Mouse (Mus musculus) small intestine, adult 2 months (tissue): Measurements from ENCODE around the gene Hist2h2aa1. TPM values are rescaled to one million over a fixed set of nuclear protein-coding genes. Genes with fewer than 3 reads are reported as not detected.
"Not testable (repeated sequence)": the region's sequence is repeated elsewhere in the genome, so short reads cannot be mapped to it uniquely, and the experiment has no call there.

ENCODE experiments used
- H3K27ac ChIP-seq: fragments of 200-500 bp; 2 replicates; pipeline ENCODE4 v1.5.1; 2012; ENCODE audit warnings: low read depth, low read length, control low read depth, inconsistent platforms; ENCODE audit not compliant: insufficient read depth
- H3K27me3 ChIP-seq: fragments of 200-500 bp; 2 replicates; pipeline ENCODE4 v1.6.1; 2012; ENCODE audit warnings: mild to moderate bottlenecking, moderate library complexity, low read length, inconsistent platforms; ENCODE audit not compliant: control insufficient read depth, insufficient read depth
- H3K36me3 ChIP-seq: fragments of 200-500 bp; 2 replicates; pipeline ENCODE4 v1.6.1; 2012; ENCODE audit warnings: mild to moderate bottlenecking, low read length, control low read depth, inconsistent platforms; ENCODE audit not compliant: control insufficient read depth, insufficient read depth
- H3K4me1 ChIP-seq: fragments of 200-500 bp; 2 replicates; pipeline ENCODE4 v1.6.1; 2012; ENCODE audit warnings: low read length, inconsistent platforms, mixed read lengths; ENCODE audit not compliant: control insufficient read depth, insufficient read depth, insufficient read length
- H3K4me3 ChIP-seq: fragments of 200-500 bp; 2 replicates; pipeline ENCODE4 v1.5.1; 2012; ENCODE audit warnings: low read depth, mild to moderate bottlenecking, control low read depth, inconsistent platforms, low read length, moderate library complexity
- CTCF ChIP-seq: fragments of 200-500 bp; IDR thresholded peaks from 2 replicates; pipeline ENCODE4 v1.5.1; 2012; ENCODE audit warnings: low read depth, mild to moderate bottlenecking, control low read depth, inconsistent platforms, low read length, moderate library complexity, mixed read lengths; ENCODE audit not compliant: insufficient replicate concordance, insufficient read length; ENCODE audit errors: extremely low read depth
- POLR2A ChIP-seq: fragments of 200-500 bp; IDR thresholded peaks from 2 replicates; pipeline ENCODE4 v1.6.1; 2012; ENCODE audit warnings: low read depth, mild to moderate bottlenecking, control low read depth, inconsistent platforms, low read length, moderate library complexity
- WGBS: fragments of 180-500 bp; shearing (Covaris S2); methylation state at CpG from one replicate; pipeline ENCODE4 v1.1.7; 2018; 5-methylcytosine and 5-hydroxymethylcytosine counted together
- polyA plus RNA-seq: library from polyadenylated mRNA; depleted of rRNA; stranded (reverse); fragments of >200 nt; gene quantifications from 2 replicates; pipeline ENCODE4 v1.2.3, GENCODE M21; 2012

Gene Hist2h2aa1
- polyA plus RNA-seq, 1 experiment, result 622 TPM

DNA sequence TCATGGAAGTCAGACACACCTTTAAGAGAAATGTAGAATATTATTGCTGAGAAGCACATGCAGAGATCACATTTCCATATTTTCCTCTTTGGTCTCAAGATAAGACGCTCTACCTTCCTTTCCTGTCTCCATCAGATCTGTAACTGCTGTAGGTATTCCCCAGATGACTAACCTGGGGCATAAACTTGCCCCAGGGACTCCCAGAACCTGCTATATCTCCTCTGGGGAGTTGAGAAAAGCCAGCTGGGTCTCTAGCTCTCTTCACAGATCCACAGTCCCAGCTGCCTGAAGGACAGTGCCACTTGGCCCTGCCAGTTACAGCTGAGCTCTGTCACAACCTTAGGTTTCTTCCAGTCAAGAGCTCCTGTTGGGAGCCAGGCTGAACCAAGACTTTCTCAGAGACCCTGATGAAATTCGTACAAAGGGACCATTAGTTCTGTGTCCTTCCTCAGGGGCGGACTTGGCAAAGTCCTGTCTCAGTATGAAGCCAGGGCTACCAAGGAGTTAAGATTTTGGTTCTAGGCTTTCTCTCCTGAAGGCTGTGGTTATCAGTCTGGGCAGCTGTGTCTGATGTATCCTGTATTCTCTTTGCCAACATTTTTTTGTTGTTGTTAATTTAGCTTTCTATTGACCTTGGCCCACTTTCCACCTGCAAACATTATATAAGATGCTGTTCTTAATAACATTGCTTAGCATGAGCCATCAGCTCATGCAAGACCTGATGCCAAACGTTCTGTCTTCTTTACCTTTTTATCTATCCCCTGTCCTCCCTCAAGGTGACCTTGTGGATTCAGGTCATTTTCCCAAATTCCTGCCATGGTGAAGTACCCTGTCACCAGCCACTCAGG, 14.2 kb upstream of the Hist2h2aa1 start:
- WGBS, result 76% methylated on average over 4 of the region's 4 CpGs
- H3K27me3 ChIP-seq, result no peaks in the 10 kb centered on the region
- no peak for TF ChIP-seq POLR2A
- no peak for TF ChIP-seq CTCF
- no peak overlapping the region for H3K27ac ChIP-seq
- no peaks in the 10 kb centered on the region for H3K36me3 ChIP-seq
- no peaks in the 10 kb centered on the region; the same call in 1 of the 2 replicates for H3K4me1 ChIP-seq
- no peak overlapping the region for H3K4me3 ChIP-seq

DNA sequence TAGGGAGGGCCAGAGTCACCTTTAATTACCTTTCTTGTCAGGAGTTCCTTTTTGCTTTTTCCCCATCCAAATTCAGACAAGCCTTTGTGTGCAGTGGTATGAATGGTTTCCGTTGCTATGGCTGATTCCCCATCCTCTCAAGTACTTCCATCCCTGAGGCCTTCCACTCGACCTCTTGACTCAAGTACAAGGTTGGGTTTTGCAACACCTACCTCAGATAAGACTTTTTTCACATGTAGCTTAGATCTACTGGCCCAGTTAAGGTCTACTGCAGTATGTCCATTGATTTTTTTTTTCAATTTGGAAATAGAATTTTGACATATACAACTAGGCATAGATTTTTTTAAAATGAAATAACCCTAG, 13.6 kb upstream of the Hist2h2aa1 start:
- 57% methylated on average over 2 of the region's 2 CpGs for WGBS
- no peak overlapping the region for H3K27ac ChIP-seq
- no peaks in the 10 kb centered on the region; the same call in 1 of the 2 replicates for H3K4me1 ChIP-seq
- no peak overlapping the region for H3K4me3 ChIP-seq
- TF ChIP-seq POLR2A (no peak), CTCF (no peak)
- no peaks in the 10 kb centered on the region for H3K27me3 ChIP-seq
- no peaks in the 10 kb centered on the region for H3K36me3 ChIP-seq

DNA sequence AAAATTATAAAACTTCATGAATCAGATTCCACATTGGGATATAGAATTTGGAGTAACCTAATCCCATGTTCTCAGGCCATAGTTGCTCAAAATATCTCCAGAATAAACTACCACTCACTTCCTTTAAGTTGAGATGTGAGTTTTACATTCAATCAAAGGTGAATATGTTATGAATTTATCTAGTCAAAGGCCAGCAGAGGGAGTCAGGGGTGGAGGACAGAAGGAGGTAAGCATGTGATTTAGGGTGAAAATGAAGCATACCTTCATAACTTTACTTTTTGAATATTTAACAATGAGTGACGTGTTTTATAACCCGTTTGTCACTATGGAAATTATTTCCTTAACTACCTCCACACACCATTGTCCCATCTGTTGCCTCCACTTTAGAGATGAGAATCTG, 10.4 kb upstream of the Hist2h2aa1 start:
- no peak for TF ChIP-seq CTCF
- no peak for TF ChIP-seq POLR2A
- WGBS, result 84% methylated on average over 2 of the region's 2 CpGs
- Histone ChIP-seq H3K27me3 (no peaks in the 10 kb centered on the region), H3K27ac (no peak overlapping the region), H3K4me3 (no peak overlapping the region), H3K36me3 (no peaks in the 10 kb centered on the region), H3K4me1 (no peaks in the 10 kb centered on the region; the same call in 1 of the 2 replicates)

DNA sequence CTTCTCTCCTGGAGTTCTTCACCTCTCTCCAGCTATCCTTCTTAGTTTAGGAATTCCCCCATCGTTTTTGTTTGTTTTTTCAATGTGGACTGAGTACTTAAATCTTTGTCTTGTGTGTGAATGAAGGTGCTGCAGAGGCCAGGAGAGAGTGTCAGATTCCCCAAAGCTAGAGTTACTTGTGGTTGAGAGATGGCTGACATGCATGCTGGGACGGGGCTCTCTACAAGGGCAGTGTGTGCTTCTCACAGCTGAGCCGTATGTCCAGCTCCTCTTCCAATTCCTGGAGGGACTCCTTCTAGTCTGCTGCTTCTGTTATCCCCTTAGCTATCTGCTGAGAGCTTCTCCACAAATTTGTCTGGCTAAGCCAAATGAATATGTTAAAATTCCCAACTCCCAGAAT, 9.5 kb upstream of the Hist2h2aa1 start:
- no peak for TF ChIP-seq CTCF
- TF ChIP-seq POLR2A, result no peak
- Histone ChIP-seq H3K27ac (no peak overlapping the region), H3K4me3 (no peak overlapping the region), H3K4me1 (no peaks in the 10 kb centered on the region; the same call in 1 of the 2 replicates), H3K36me3 (no peaks in the 10 kb centered on the region), H3K27me3 (no peaks in the 10 kb centered on the region)
- WGBS, result 67% methylated on average over 3 of the region's 3 CpGs

DNA sequence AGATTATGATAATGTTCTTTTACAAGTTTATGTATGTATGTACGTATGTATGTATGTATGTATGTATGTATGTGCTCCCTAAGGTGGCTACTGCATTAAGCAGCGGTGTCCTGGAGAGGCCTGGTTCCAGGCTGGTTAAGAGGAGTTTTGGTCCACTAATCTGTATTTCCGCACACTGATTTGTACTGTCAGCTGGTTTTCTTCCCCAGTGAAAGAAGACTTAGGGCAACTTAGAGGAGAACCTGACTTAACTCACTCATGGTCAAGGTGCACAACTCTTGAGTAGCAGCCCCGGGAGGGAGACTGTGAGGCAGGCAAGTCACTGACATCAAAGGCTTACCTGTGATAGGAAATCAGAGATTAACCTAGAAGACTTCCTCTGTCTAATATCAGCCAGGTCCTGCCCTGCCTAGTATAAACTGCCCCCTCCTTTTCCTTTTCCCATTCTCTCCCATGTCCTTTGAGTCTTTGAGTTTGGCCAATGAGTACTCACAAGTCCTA, 8.4 kb upstream of the Hist2h2aa1 start:
- WGBS, result 67% methylated on average over 4 of the region's 4 CpGs
- Histone ChIP-seq H3K36me3 (no peaks in the 10 kb centered on the region), H3K27me3 (no peaks in the 10 kb centered on the region), H3K4me3 (no peak overlapping the region), H3K4me1 (no peaks in the 10 kb centered on the region; the same call in 1 of the 2 replicates), H3K27ac (peak overlapping the region; percentile 17; the same call in 1 of the 2 replicates)
- TF ChIP-seq CTCF (no peak), POLR2A (no peak)

DNA sequence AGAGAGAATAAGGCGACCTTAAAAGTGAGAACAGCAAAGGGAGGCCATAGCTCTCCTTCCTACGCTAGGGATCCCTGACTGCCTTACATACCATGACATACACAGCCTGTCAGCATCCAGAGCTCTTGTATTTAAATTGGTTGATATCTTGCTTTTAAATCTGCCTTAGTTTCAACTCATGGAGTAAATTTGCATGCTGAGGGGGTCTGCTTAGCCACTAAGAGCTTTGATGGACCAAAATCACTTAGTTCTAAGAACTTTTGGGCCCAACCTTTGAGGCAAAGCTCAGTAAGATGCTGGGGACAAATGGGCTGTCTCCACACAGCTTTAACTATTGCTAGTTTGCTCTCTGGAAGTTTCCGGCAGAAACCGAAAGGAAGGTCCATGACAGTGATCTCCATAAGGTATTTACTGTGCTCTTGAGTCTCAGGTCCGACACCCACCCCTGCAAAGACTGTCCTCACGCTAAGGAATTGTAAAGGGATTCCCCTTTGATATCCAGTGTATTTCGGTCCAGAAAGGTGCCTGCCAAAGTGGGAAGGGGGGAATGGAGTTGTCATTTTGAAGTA, 7.9 kb upstream of the Hist2h2aa1 start:
- WGBS, result 22% methylated on average over 7 of the region's 7 CpGs
- Histone ChIP-seq H3K27ac (peak overlapping the region; percentile 17; the same call in 1 of the 2 replicates), H3K4me1 (no peaks in the 10 kb centered on the region; the same call in 1 of the 2 replicates), H3K27me3 (no peaks in the 10 kb centered on the region), H3K4me3 (no peak overlapping the region; the same call in 1 of the 2 replicates), H3K36me3 (no peaks in the 10 kb centered on the region)
- no peak for TF ChIP-seq POLR2A
- no peak for TF ChIP-seq CTCF

DNA sequence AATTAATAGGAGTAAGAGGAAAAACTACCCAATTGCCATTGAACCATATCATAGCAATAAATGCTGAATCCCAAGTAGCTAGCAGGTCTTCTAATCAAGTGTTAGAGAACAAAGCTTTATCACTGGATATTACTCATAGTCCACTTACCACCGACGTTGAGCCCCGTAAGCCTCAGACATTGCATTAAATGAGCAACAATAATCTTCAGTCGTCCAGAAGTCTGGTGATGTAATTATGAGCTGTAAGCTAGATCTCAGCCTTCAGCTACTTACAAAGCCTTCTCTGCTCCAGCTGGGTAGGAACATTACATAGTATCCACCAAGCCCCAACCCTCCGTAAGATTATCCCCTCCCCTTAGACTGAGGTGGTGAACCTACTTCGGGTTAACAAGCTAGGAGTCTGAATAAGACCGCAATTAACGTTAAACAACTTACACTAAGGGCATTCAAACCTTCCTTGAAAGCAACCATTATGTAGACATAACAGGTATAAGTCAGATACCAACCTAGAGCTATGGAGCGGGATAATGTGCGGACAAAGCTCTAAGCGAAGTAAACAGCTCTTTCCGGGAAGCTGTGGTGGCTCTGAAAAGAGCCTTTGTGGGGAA, 7.3 kb upstream of the Hist2h2aa1 start:
- H3K4me1 ChIP-seq, result no peaks in the 10 kb centered on the region; the same call in 1 of the 2 replicates
- WGBS, result 3% methylated on average over 12 of the region's 12 CpGs
- H3K36me3 ChIP-seq, result no peaks in the 10 kb centered on the region
- peak overlapping the region; percentile 17; the same call in 1 of the 2 replicates for H3K27ac ChIP-seq
- TF ChIP-seq POLR2A (no peak), CTCF (no peak)
- H3K4me3 ChIP-seq, result peak overlapping the region; percentile 58
- H3K27me3 ChIP-seq, result no peaks in the 10 kb centered on the region

DNA sequence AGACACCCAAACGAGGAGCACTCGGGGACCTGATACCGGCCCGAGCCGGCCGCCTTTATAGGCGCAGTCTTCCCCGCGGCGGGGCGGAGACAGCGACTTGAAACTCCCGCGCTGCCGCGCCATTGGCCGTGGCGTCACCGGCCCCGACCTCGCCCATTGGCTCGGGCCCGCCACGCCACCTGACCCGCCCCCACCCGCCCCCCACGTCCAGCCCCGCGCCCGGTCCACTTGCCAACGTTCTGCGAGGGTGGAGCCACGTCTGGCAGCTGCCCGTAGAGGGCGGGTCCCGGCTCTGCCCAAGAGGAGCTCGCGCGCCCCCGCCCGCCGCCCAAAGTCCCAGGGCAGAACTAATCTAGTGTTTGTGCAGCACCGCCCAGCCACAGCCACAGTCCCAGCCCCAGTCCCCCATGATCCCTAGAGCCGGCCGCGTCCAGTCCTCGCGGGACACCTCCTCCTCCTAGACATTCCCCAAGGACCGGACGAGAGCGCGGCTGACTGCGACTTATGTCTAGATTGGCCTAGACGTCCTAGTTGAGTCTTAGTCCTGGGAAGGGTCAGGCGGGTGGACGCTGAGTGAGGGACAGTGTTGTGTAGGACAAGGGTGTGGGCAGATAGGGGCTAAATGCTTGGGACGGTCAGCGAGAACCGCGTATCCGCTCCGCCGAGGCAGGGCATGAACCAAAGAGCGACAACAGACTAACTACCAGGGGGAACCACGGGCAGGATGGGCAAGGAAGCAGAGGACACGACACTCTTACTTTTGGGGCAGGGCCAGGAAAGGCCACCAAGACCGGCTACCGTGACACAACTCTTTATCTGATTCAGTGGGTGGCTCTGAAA, 6.1 kb upstream of the Hist2h2aa1 start, which contains the start of gene Hist2h3c2:
Gene Hist2h3c2 (minus strand): TSS at position 174 of the 840 bp plus-strand sequence.
- peak within 1 kb of the TSS; percentile 59 for H3K4me3 ChIP-seq
- H3K27ac ChIP-seq, result peak within 1 kb of the TSS; percentile 85
- under 1% methylated on average over 12 of the region's 68 CpGs for WGBS

More for the DNA sequence above, 6.1 kb upstream of the Hist2h2aa1 start, which contains the start of gene Hist2h3c2:
- H3K4me1 ChIP-seq, H3K27me3 ChIP-seq, H3K36me3 ChIP-seq: not testable (repeated sequence)
